Mouse (Mus musculus) liver, embryonic 16.5 days (tissue): ENCODE measurements around the gene Arhgef15. TPM values are rescaled to one million over a fixed set of nuclear protein-coding genes. Genes with fewer than 3 reads are reported as not detected.

Source experiments
- ATAC-seq: fragments of 200-750 bp; cut with Nextera tagmentation; 2 replicates; pipeline ENCODE4 v1.8.0; 2017; ENCODE audit warnings: low read depth, mild to moderate bottlenecking, moderate number of reproducible peaks, moderate library complexity
- H3K27ac ChIP-seq: fragments of 300-500 bp; sonication (generic); 2 replicates; pipeline ENCODE4 v1.5.1; 2014; ENCODE audit warnings: mild to moderate bottlenecking, low read length
- H3K27me3 ChIP-seq: fragments of 300-500 bp; sonication (generic); 2 replicates; pipeline ENCODE4 v1.6.1; 2014; ENCODE audit warnings: low read depth, low read length, mixed read lengths; ENCODE audit not compliant: control insufficient read depth, insufficient read depth
- H3K36me3 ChIP-seq: fragments of 300-500 bp; sonication (generic); 2 replicates; pipeline ENCODE4 v1.6.1; 2014; ENCODE audit warnings: mild to moderate bottlenecking; ENCODE audit not compliant: control insufficient read depth, insufficient read depth
- H3K4me1 ChIP-seq: fragments of 300-500 bp; sonication (generic); 2 replicates; pipeline ENCODE4 v1.6.1; 2014; ENCODE audit warnings: low read depth, low read length, mixed read lengths; ENCODE audit not compliant: control insufficient read depth
- H3K4me2 ChIP-seq: fragments of 300-500 bp; sonication (generic); 2 replicates; pipeline ENCODE4 v1.6.1; 2014; ENCODE audit warnings: low read depth, low read length, mixed read lengths
- H3K4me3 ChIP-seq: fragments of 300-500 bp; sonication (generic); 2 replicates; pipeline ENCODE4 v1.5.1; 2014; ENCODE audit warnings: low read depth, mild to moderate bottlenecking, low read length
- H3K9ac ChIP-seq: fragments of 300-500 bp; sonication (generic); 2 replicates; pipeline ENCODE4 v1.6.1; 2014; ENCODE audit warnings: low read depth, low read length
- H3K9me3 ChIP-seq: fragments of 300-500 bp; sonication (generic); replicated peaks from 2 replicates; pipeline ENCODE4 v1.6.1; 2016; ENCODE audit warnings: low read length; ENCODE audit not compliant: control insufficient read depth
- WGBS: fragments of 180-500 bp; shearing (Covaris S2); extraction: QIAGEN DNeasy Blood & Tissue Kit; methylation state at CpG from one replicate; pipeline ENCODE4 v1.1.7; 2014; ENCODE audit not compliant: insufficient replicate concordance; 5-methylcytosine and 5-hydroxymethylcytosine counted together
- microRNA-seq: library from miRNA; unstranded; fragments of <30 nt; microRNA quantifications from one replicate; pipeline ENCODE4, GENCODE M21; 2016
- polyA plus RNA-seq: library from polyadenylated mRNA; unstranded; fragments of >200 nt; fragmentation: Nextera tagmentation; extraction: Ambion mirVana; gene quantifications from 2 replicates; pipeline ENCODE4 v1.2.1, GENCODE M21; 2015

Gene Arhgef15
- polyA plus RNA-seq, 1 experiment from 2014 or later, result 2.0 TPM

GRCm38 (mm10) chr11:68898790-68899189 lies 58.5 kb downstream of the Arhgef15 start:
- peaks cover 11% of the 10 kb centered on the region for H3K36me3 ChIP-seq
- H3K4me2 ChIP-seq, result no peak overlapping the region
- H3K9me3 ChIP-seq, result no peaks in the 10 kb centered on the region
- H3K27me3 ChIP-seq, result no peaks in the 10 kb centered on the region
- peaks cover 49% of the 10 kb centered on the region for H3K4me1 ChIP-seq
- ATAC-seq, result peak; percentile 31; the same call in 1 of the 2 replicates
- no peak overlapping the region for H3K4me3 ChIP-seq
- 20% methylated on average over 6 of the region's 6 CpGs for WGBS
- 0 out of 2 replicates have a peak overlapping the region, but pooled peaks have one; percentile 5 for H3K9ac ChIP-seq
- peak overlapping the region; percentile 39 for H3K27ac ChIP-seq

GRCm38 (mm10) chr11:68897838-68898237 lies 59.4 kb downstream of the Arhgef15 start:
- H3K9me3 ChIP-seq, result no peaks in the 10 kb centered on the region
- no peaks in the 10 kb centered on the region for H3K27me3 ChIP-seq
- H3K27ac ChIP-seq, result no peak overlapping the region
- no peak overlapping the region for H3K4me3 ChIP-seq
- peaks cover 48% of the 10 kb centered on the region for H3K4me1 ChIP-seq
- ATAC-seq, result no peak
- H3K36me3 ChIP-seq, result peaks cover 1% of the 10 kb centered on the region; the same call in 1 of the 2 replicates
- H3K9ac ChIP-seq, result no peak overlapping the region
- 48% methylated on average over 6 of the region's 6 CpGs for WGBS
- H3K4me2 ChIP-seq, result no peak overlapping the region

- Histone ChIP-seq H3K4me3 (no peak overlapping the region), H3K9me3 (no peaks in the 10 kb centered on the region), H3K4me2 (no peak overlapping the region), H3K36me3 (no peaks in the 10 kb centered on the region), H3K4me1 (peaks cover 51% of the 10 kb centered on the region), H3K9ac (no peak overlapping the region), H3K27me3 (no peaks in the 10 kb centered on the region), H3K27ac (peak overlapping the region; percentile 78)
- ATAC-seq, result no peak
- WGBS, result 62% methylated on average over 4 of the region's 4 CpGs
Observed at GRCm38 (mm10) chr11:68897120-68897519, 60.2 kb downstream of the Arhgef15 start.

GRCm38 (mm10) chr11:68896247-68896646 lies 61.0 kb downstream of the Arhgef15 start:
- ATAC-seq, result peak; percentile 75
- peak overlapping the region; percentile 78 for H3K27ac ChIP-seq

GRCm38 (mm10) chr11:68893911-68894464 lies 63.3 kb downstream of the Arhgef15 start:
- H3K4me3 ChIP-seq, result no peak overlapping the region
- no peak for ATAC-seq
- H3K4me1 ChIP-seq, result peaks cover 38% of the 10 kb centered on the region
- no peak overlapping the region for H3K4me2 ChIP-seq
- no peaks in the 10 kb centered on the region for H3K36me3 ChIP-seq
- no peak overlapping the region for H3K27ac ChIP-seq
- 63% methylated on average over 12 of the region's 12 CpGs for WGBS
- no peaks in the 10 kb centered on the region for H3K27me3 ChIP-seq
- no peak overlapping the region for H3K9ac ChIP-seq
- no peaks in the 10 kb centered on the region for H3K9me3 ChIP-seq

More at GRCm38 (mm10) chr11:68896247-68896646, 61.0 kb downstream of the Arhgef15 start:
- WGBS, result 34% methylated on average over 5 of the region's 5 CpGs
- H3K27me3 ChIP-seq, result no peaks in the 10 kb centered on the region
- no peaks in the 10 kb centered on the region for H3K36me3 ChIP-seq
- no peak overlapping the region for H3K4me3 ChIP-seq
- H3K4me1 ChIP-seq, result peaks cover 53% of the 10 kb centered on the region
- no peak overlapping the region; the same call in 1 of the 2 replicates for H3K4me2 ChIP-seq
- no peaks in the 10 kb centered on the region for H3K9me3 ChIP-seq
- no peak overlapping the region for H3K9ac ChIP-seq

Small RNA genes lying within 50 kb of the gene (microRNA-seq; reads per million reads assigned to microRNA genes)
- 5.2 reads per million, percentile 17 among the genes with 10 or more reads in this experiment for gene Mir3062

Other genes with a start within 250 kb of the Arhgef15 start
- 36.9 and 38.6 TPM in 2 replicates for gene Ndel1, start 85.6 kb downstream of the Arhgef15 start, polyA plus RNA-seq
- 0.04 and 0.14 TPM in 2 replicates for gene Rnf222, start 68.9 kb downstream of the Arhgef15 start, polyA plus RNA-seq
- gene Rpl26, start 55.9 kb downstream of the Arhgef15 start, polyA plus RNA-seq, result 457 and 528 TPM in 2 replicates
- not detected in 2 replicates for gene Odf4, start 30.4 kb downstream of the Arhgef15 start, polyA plus RNA-seq
- 0.37 and 0.80 TPM in 2 replicates for gene Slc25a35, start 10.7 kb upstream of the Arhgef15 start, polyA plus RNA-seq
- gene Rangrf, start 17.7 kb upstream of the Arhgef15 start, polyA plus RNA-seq, result 16.3 and 19.3 TPM in 2 replicates
- gene Pfas, start 51.0 kb upstream of the Arhgef15 start, polyA plus RNA-seq, result 13.7 and 15.4 TPM in 2 replicates
- gene Ctc1, start 58.4 kb upstream of the Arhgef15 start, polyA plus RNA-seq, result 17.2 and 23.0 TPM in 2 replicates
- 101 and 107 TPM in 2 replicates for gene Aurkb, start 88.2 kb upstream of the Arhgef15 start, polyA plus RNA-seq
- gene Borcs6, start 102.2 kb upstream of the Arhgef15 start, polyA plus RNA-seq, result 3.1 and 3.6 TPM in 2 replicates
- gene Tmem107, start 113.3 kb upstream of the Arhgef15 start, polyA plus RNA-seq, result 20.2 and 21.7 TPM in 2 replicates
- 16.4 and 25.4 TPM in 2 replicates for gene Vamp2, start 131.0 kb upstream of the Arhgef15 start, polyA plus RNA-seq
- 6.9 and 8.5 TPM in 2 replicates for gene Per1, start 137.7 kb upstream of the Arhgef15 start, polyA plus RNA-seq
- 0.06 and 0.07 TPM in 2 replicates for gene Hes7, start 162.9 kb upstream of the Arhgef15 start, polyA plus RNA-seq
- gene 9130213A22Rik, start 165.1 kb upstream of the Arhgef15 start, polyA plus RNA-seq, result 0.07 TPM in 1 of 2 replicates, not detected in the other
- 0.09 and 0.39 TPM in 2 replicates for gene Aloxe3, start 168.4 kb upstream of the Arhgef15 start, polyA plus RNA-seq
- gene Alox12b, start 199.5 kb upstream of the Arhgef15 start, polyA plus RNA-seq, result not detected in 2 replicates
- gene Alox8, start 240.4 kb upstream of the Arhgef15 start, polyA plus RNA-seq, result 0.08 TPM in 1 of 2 replicates, not detected in the other